Mouse (Mus musculus) frontal cortex, postnatal 14 days (tissue): ENCODE results near the gene Nsmce3.

Experiments used
- DNase-seq, 2 experiments: peaks; one replicate each; pipeline ENCODE4 v3.0.0; 2022; ENCODE audit warnings: low spot score in 2 of 2

The Nsmce3 gene

DNA sequence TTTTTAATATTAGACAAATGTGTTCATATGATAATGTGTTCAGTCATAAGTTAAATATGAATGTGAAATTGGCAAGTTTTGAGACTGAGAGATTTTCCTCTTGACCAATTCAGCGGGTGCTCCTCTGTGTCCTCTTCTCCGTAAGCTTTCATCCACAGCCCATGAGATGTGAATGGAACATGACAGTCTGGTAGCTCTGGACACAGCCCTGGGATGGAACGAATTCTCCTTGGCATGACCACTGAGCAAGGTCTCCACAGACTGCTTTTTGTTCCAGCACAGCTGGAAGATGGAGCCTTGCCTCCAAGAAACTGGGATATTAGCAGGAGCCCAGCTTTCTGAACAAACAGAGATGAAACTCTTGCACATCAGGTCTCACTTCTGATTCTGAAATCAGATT lies 9.8 kb downstream of the Nsmce3 start:
- DNase-seq, result no peak

DNA sequence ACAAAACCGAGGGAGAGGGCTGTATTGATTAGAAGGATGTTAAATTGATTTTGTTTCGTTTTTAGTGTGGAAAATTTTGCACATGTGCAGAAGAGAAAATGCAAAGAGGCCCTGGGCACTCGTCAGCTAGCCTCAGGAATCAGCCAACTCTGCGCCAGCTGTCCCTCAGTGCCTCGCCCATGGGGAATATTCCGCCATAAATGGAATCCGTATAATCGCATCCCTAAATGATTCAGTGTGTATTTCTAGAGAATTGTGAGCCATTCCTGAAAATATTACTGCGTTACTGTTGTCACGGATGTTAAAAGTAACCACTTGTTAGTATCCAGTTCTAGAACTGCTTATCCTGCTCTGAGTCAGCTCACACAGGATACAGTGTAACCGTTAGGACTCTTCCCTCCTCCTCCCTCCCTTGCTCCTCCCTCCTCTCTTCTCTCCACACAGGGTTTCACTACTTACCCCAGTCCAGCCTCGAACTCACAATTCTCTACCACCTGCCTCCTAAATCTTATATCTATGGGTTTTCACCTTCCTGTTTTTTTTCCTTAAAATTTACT lies 16.2 kb downstream of the Nsmce3 start:
- DNase-seq, result no peak

DNA sequence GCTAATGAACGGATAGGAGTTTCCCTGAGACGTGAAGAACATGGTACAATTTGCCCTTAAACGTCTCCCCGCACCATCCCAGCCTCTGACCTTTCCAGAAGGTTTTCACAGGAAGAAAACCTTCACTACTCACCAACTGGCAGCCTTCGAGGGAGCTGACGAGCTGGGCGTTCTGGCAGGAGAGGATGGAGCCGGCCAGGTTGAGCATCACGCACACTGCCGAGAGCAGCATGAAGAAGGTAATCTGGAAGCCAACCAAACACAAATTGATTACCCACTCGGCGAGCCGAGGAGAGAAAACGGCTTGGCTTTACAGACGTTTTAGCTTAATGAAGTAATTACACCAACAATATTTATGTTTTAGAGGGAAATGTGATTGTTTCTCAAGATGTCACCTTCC lies 16.8 kb downstream of the Nsmce3 start:
- no peak for DNase-seq

DNA sequence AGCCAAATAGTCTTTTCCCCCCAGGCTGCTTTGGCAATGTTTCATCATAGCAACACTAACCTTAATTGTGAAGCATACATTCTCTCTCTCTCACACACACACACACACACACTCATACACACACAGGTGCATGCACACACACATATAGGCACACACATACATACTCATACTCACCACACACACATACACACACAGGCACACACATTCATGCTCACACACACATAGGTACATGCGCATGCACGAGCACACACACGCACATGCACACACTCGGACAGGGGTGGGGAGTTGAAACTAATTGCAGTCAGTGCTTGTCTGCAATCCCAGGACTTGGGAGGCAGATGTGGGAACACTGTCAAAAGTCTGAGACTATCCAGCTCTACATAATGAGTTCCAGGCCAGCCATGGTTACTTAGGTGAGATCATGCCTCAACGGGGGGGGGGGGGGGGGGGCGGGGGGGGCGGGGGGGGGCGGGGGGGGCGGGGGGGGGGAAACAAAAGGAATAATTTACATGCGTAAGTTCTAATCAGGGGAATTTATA lies 17.3 kb downstream of the Nsmce3 start:
- DNase-seq, result no peak

DNA sequence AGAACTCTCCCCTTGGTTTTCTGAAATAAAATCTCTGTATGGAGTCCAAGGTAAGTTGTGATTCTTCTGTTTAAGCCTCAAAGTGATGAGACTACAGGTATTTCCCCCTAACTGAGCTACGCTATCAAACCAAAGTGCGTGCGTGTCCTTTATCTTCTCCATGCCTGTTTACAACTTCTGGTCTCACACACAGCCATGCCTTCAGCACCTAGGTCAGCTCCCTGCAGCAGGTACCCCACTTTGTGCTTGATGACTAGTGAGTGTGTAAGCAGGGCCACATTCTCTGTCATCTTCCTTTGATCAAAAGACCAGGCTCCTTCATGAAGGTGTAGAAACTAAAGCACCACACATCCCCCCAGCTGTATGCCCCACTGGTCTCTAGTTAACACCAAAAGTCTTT lies 22.0 kb downstream of the Nsmce3 start:
- no peak for DNase-seq

DNA sequence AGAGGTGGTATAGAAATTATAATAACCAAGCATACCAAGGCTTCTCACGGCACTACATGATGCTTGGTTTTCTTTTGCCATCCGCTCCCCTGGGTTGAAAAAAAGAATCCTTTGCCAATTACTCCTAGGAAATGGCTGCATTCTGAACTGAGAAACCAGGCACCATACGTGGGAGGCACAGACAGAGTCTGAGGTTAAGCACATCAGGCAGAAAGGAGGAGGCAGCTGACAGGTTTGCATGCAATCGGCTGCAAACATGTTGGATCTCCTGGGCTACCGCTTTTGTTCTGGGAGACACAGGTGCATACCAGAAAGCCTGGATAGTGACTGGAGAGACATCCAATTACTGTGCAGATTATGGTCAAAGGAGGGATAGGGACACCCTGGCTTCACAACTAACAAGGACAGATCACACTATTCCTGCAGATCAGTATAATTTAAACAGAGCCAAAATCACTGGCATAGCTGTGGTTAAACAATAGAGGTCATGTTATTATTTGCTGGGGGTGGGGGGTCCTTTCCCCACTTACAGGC lies 25.4 kb downstream of the Nsmce3 start:
- no peak for DNase-seq

DNA sequence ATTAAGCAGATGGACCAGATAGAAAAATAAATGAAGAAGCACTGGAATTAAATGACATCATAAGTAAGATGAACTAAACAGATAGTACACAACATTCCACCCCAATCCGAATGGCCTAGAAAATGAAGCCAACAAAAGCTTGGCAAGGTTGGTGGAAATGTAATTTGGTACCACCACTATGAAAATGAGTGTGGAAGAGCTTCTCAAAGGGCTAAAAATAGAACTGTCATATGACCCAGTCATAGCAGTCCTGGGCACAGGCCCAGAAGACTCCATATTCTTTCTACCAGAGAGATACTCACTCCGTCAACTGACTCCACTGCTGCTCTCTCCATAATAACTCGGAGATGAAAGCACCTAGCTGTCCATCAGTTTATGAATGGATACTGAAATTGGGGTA lies 26.7 kb downstream of the Nsmce3 start:
- no peak for DNase-seq

DNA sequence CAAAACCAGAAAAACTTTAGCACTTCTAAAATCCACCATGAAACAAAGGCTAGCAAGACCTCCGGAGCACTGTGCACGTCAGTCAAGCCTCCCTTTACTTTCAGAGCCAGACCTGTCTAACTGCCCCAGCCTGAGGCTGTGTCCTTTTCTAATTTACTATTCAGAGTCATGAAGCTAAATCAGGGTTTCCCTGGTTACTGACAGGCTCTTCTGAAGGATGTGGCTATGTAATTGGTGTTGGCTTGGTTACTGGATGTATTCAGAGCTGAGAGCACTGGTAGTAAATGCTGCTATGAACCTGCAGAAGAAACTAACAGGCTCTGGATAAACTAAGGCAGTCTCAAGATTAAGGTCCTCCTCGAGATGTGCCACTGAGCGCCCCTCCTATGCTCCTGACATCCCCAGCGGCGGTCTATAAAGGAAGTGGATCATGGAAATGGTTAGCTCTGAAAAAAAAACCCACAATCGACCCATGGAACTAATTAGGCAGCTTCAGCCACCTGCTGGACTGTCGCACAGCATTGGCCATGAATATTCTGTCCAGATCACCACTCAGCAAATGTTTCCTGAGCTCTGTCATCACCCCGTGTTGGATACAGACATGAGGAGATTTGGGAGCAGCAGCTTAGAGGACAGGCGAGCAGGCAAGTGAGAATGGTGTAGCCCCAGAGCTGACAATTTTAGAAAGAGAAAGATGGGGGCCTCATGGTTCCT lies 31.7 kb downstream of the Nsmce3 start:
- no peak for DNase-seq

DNA sequence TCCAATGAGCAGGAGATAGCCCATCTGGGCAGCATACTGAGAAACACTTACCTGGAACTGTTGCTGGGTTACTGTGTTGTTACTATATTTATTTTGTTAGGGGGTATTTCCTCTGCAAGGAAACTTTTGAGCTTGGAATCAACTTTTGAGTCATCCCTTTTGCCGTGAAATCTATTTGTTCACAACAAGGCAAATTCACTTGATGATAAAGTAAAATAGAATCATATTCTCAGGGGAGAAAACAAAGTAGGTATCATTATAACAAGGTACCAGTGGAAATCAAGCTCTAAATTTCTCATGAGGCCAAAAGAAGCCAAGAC lies 32.3 kb downstream of the Nsmce3 start:
- DNase-seq, result no peak

DNA sequence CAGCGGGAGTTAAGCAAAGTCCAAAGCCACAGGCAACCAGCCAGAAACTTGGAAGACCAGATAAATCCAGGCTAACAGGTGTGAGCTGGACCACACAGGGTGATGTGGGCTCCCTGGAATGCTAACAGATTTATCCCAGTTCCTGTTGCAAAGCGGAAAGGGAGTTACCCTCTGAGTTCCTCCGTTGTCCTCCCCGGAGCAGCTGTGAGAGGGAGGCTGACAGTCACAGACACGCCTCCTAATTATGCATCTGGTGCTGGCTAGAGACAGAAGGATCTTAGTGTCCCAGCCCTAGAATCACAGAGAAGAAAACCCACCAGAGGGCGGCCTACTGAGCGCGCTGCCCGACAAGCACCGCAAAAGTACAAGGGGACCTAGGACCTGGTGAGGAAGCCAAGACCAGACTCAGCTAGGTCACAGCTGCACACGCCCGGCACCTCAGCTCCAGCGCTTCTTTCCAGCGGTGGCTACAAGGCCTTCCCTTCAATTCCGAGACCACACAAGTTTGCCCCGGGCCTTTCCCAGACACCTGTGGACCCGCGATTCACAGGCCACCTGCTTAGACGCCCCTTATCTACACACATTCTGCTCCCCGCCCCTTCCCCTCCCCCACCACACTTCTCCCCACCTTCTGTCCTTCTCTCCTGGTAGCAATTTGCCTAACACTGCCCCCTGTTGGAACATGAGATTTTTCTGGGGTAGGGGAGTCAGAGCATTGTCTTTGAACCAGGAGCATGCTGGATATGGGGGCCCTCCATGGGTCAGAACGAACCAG lies 32.8 kb downstream of the Nsmce3 start:
- peak; percentile 44 to 58 for DNase-seq

DNA sequence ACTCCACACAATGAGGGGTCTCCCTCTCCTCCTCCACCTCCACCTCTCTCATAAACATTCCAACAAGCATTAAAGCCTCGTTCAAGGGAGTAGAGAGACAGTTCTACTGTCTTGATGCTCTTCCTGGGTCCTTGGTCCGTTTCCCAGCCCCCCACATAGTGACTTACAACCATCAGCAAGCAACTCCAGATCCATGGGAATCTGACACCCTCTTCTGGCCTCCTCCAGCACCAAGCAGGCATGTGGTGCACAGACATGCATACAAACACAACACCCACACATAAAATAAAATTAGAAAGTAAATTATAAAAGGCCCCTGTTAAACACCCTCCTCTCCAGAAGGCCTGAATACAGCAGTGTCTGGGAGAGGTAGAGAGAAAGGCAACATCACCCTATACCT lies 33.5 kb downstream of the Nsmce3 start:
- no peak for DNase-seq

DNA sequence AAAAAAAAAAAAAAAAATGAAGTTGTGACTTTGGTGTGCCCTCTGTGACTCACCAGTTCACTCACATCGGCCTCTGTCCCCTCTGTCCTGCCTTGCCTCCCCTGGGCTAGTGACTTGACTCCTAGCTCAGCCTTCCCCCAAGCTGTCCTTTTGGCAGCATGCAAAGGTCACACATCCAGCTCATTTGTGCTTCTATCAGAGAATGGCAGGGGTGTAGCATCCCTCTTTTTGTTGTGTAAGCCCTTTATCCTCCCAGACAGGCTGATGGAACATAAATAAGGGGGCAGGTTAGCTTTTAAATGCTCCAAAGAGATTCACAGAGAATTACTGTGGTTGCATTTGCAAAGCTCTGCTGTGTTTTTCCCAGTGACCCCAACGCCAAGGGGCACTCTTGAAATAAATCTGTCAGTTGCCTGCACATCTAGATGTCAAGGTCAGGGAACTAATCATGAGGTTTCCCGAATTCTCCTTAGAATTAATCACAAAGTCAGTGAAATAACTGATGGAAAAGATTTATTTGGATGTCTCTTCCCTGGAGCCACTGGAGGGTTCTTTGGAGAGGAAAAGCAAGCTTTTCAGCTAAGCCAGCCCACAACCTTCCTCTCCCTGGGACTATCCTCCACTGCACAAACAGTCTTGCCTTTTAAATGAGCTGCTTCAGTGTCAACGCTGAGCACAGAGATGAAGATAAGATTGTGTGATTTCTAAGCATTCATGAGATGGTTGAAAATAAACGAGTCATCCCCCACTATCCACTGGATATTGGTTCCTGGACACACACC lies 42.4 kb downstream of the Nsmce3 start:
- DNase-seq, result no peak

DNA sequence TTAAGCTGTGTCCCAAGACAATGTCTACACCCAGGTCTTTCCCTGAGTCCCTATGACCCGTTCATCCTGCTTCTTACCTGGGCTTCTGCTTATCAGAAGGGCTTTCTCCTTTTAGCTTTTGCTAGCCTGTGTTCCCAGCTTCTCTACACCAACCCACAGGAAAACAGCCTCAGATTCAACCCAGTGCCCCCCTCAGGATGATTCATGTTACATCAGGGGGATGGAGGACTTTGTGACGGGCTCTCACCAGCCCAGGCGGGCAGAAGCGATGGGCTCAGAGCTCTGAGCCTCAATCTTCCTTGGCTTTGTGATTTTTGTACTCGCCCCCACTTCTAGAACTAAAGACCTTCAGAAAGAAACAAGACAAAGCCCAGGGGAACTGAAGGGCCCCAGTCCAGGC lies 51.7 kb downstream of the Nsmce3 start:
- no peak for DNase-seq

DNA sequence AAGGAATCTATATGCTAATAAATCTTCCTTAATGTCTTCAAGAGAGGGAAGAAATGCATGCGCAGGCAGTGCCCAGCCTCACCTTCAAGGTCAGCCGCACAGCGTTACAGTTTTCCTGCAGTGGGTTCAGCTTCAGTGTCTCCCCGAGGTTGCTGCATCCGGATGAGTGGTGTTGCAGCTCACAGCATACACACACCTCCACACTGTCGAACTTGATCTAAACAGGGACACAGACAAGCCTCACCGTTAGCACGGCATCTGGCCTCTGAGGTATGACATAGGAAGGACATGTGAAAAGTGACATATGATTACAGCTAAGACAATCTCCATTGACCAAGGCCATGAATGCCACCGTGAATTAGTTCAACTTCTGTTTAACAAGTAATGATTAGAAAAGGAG lies 53.1 kb downstream of the Nsmce3 start:
- no peak for DNase-seq
